Mouse (Mus musculus) left cerebral cortex, postnatal 4 days (tissue): ENCODE results near the gene Trim46. TPM values are rescaled to one million over a fixed set of nuclear protein-coding genes. Genes with fewer than 3 reads are reported as not detected.

Experiments
- DNase-seq: peaks from one replicate; pipeline ENCODE4 v3.0.0-alpha.2; 2022
- intact Hi-C: fragments of 180-260 bp; cut with DNase I; formaldehyde crosslinking; loops from one replicate; pipeline ENCODE4 v1.15.1; 2025
- total RNA-seq, 2 experiments: library from RNA; stranded (reverse); gene quantifications; 2 replicates each; pipeline ENCODE4 v1.2.3; 2021

Trim46 gene
- total RNA-seq, result 100 to 1,000 TPM; 128 to 133 TPM

DNA sequence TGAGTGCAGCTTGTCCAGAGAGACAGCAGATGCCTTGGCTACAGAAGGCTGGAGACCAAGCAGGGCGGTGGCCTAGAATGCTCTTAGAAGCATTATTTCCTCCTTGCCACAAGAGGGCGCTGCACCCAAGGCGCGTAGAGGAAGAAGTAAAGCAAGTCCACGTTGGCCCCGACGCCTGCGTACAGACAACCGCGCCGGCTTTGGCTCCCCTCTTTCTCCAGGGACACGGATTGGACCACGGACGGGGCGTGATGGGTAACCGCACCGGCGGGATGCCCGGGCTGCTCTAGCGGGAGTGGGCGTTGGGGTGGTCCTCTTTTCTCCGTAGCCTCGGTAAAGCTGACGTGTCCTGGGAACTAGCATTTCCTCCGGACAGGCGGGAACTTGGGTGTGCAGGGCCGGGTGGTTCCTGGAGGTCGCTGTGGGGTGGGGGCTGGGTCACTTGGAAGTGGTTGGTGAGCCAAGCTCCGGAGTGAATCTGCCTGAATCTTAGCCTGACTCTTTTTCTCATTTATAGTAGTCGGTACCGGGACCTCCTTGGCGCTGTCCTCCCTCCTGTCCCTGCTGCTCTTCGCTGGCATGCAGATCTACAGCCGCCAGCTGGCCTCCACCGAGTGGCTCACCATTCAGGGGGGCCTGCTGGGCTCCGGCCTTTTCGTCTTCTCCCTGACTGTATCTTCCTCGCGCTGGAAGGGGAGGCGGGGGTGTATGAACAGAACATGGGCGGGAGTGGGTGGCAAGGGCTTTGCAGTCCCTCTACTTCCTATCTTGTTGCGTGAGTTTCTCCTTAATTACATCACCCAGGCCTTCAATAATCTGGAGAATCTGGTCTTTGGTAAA is at the start of gene Trim46:
Gene Trim46, minus strand, starts transcription at position 49 of the 840 bp plus-strand sequence.
- intact Hi-C loops, result loop anchor here (5.0 kb wide), 1 partner anchor 36 kb away; the partner anchor contains the start of gene Efna1

DNA sequence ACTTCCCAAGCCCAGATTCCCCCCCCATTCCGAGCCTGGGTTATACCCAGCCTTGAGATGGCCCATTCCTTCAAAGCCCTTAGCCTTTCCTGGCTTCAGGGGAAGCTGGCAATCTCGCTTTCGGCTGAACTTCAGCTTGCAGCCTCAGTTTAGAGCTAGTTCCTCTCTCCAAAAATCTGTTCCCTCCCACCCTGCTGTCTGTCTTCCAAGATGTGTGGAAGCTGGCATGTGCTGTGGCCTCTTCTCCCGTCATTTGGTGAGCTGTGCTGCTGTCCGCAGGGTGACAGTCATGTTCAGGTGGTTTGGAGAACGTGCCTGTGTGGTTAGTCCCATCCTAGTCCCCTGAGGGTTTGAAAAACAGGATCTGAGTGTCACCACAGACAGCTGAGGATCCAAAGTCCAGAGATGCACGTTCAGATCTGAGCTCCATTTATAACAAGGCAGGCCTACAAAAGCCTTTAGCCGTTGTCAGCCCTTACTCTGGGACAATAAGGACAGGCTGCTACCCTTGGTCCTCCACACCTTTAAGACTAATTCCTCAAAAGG is 49.6 kb upstream of the Trim46 start:
- no peak for DNase-seq
- intact Hi-C loops, result no loop called here

More for the DNA sequence above, at the start of gene Trim46:
- peak; percentile 95 for DNase-seq

GRCm38 (mm10) chr3:89294195-89294594 is 48.1 kb upstream of the Trim46 start:
- intact Hi-C loops, result no loop called here
- DNase-seq, result no peak

- intact Hi-C loops, result no loop called here
- no peak for DNase-seq
These were observed 47.3 kb upstream of the Trim46 start for GRCm38 (mm10) chr3:89293247-89293918.

GRCm38 (mm10) chr3:89292303-89292702 is 46.2 kb upstream of the Trim46 start:
- no peak for DNase-seq
- intact Hi-C loops, result no loop called here

DNA sequence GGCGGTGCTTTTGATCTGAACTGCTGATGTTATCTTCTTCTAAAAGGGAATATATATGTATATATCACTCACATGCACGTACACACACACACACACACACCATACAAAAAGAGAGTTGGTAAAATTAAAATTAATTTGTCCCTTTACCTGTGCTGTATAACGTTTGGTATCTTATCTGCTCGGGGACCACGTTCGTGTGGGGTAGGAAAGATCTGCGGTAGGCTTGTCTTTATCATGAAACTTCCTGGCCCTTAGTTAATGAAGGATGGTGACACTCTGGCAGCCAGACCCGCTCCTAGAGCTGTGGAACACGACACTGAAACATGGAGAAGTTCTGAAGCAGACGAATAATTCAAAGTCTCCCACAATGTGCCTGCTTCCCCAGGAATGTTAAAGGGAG is 45.8 kb upstream of the Trim46 start:
- intact Hi-C loops, result no loop called here
- no peak for DNase-seq

GRCm38 (mm10) chr3:89288503-89288928 is 42.4 kb upstream of the Trim46 start:
- DNase-seq, result no peak
- intact Hi-C loops, result no loop called here

- intact Hi-C loops, result no loop called here
- no peak for DNase-seq
These were observed 41.2 kb upstream of the Trim46 start for GRCm38 (mm10) chr3:89287286-89287685.

GRCm38 (mm10) chr3:89285526-89285925 is 39.4 kb upstream of the Trim46 start:
- intact Hi-C loops, result no loop called here
- no peak for DNase-seq

DNA sequence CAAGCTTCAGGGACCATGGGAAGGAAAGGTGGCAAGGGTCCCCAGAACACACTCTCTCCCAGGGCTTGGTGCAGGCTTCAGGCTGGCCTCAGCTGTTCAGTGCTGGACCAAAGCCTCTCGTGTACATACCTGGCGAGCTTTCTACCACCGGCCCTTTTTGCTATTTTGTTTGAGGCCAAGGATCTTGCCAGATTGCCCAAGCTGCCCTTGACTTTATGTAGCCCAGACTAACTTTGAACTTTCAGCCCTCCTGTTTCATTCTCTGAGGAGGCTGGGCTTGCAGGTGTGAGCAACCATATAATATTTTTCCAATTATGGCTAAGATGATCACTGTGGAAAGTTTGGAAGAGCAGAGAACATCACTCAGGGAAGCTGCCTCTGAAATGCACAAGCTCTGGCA is 38.2 kb upstream of the Trim46 start:
- no peak for DNase-seq
- intact Hi-C loops, result loop anchor here (5.0 kb wide), 1 partner anchor 37 kb away; the partner anchor contains the start of genes Krtcap2 and Trim46

DNA sequence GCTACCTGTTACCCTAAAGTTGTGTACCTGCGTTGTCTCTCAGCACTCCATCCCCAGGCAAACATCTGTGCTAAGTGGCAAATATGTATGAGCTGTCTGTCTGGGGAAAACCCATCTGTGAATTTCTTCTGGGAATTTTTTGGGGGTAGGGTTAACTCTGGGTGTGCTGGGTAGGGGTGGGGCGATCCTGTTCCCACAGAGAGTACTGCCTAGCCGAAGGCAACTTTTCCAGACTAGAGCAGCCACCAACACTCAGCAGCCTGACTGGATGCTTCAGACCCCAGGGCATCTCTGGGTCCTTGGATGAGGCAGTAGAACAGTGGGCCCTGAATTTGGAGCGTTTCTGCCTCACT is 36.2 kb upstream of the Trim46 start:
- no peak for DNase-seq
- intact Hi-C loops, result loop anchor here (5.0 kb wide), 1 partner anchor 35 kb away; the partner anchor contains the start of genes Krtcap2 and Trim46

- intact Hi-C loops, result loop anchor here (5.0 kb wide), 1 partner anchor 34 kb away; the partner anchor contains the start of genes Krtcap2 and Trim46
- peak; percentile 86 for DNase-seq
These were observed 35.6 kb upstream of the Trim46 start for GRCm38 (mm10) chr3:89281579-89282290.

GRCm38 (mm10) chr3:89280606-89281511 is 34.8 kb upstream of the Trim46 start, which contains the start of gene Efna1:
Gene Efna1, minus strand, starts transcription at chr3:89281142.
- DNase-seq, result peak; percentile 55
- intact Hi-C loops, result loop anchor here (5.0 kb wide), 1 partner anchor 34 kb away; the partner anchor contains the start of genes Krtcap2 and Trim46

- intact Hi-C loops, result loop anchor here (5.0 kb wide), 1 partner anchor 33 kb away; the partner anchor contains the start of genes Krtcap2 and Trim46
- no peak for DNase-seq
These were observed 34.0 kb upstream of the Trim46 start for GRCm38 (mm10) chr3:89280050-89280605.

DNA sequence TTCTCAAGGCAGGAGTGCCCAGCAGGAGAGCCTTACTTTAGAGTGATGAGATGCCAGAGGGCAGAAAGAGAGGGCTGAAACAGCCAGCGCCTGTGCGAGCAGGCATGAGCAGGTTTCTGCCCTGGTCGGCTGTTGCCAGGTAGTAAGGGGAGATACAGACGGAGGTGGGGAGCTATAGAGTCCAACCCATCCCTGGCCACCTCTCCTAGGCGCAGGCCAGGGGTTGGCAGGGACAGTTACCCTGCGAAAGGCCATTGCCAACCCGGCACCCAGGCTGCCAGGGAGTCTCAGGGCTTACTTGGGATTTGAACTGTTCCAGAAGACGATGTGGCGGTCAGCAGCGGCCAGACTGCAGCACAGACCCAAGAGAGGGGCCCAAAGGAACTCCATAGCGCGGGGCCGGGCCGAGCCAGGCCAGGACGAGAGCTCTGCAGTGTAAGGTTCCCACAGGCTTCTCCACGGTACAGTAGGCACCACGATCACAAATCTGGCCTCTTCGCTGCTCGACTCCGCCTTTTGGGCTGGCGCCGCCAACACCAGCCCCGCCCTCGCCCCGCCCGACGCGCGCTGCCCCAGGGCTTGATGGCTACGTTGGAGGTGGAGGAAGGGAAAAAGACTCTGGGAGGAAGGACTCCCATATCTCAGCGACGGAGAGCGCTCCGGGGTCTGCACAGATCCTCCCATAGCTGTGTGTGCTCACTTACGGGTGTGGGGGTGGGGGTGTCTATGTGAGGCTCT is 33.2 kb upstream of the Trim46 start:
- intact Hi-C loops, result no loop called here
- peak; percentile 84 for DNase-seq

DNA sequence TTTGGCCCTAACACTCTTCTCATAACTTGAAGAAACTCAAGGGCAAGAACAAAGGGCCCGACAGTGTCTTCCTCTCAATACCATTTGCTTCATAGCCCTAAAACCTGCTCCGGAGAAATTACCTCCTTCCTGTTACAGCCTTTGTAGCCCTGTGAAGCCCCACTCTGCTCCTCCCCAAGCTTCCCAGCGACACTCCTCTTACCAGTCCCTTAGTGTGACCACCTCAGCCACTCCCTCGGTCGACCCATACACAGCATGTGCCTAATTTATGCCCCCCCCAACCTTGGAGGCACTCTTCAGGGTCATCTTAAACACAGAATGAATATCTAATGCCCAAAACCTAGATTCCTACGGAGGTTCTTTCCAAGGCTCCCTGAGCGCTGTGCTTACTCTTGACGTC is 32.5 kb upstream of the Trim46 start:
- intact Hi-C loops, result no loop called here
- DNase-seq, result no peak

DNA sequence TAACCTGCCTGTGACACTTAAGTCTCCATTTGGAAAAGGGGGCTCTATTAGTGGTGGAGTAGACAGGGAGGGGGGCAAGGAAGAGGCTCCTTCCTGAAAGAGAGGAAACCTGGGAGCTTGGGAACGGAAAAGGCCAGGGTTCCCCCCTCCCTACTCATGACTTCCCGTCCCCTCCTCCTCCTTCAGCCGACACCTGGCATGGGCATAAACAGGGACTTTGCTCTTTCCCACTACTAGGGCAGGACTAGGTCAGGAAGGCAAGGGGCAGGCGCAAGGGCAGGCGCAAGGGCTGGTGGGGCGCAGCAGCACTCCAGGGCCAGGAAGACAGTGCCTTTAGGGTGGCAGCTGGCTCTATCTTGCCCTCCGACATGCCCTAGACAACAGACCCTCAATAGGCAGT is 32.0 kb upstream of the Trim46 start:
- intact Hi-C loops, result no loop called here
- DNase-seq, result no peak

DNA sequence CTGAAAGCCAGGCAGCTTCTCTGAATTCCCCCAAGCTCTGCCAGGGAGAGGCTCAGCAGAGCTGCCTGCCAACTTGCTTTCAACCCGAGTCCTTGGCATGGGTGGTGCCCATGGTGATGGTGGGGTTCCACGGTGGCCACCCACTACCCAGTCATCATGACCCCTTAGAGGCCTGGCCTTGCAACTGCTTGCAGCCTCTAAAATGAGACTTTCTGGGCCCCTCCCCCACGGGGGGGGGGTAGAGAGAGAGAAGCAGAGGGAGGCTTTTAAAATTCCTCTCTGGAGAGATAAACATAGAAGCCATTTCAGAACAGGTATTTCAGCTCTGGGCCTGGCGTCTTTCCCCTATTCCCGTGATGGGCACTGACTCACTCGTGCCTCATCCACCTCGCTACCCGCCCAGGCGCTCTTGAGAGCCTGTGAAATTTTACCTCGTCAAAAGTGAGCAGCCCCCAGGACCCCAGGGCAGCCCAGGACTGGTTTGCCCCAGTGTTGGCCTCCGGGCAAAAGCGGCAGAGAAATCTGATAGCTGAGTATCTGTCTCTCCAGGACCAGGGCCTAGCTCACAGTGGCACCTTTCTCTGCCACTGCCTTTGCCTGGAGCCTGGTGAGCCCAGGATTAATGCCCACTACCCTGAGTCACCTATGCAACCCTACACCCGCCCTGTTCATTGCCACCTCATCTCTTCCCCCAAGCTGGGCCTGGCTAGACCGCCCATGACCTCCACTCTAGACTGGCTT is 31.3 kb upstream of the Trim46 start:
- intact Hi-C loops, result no loop called here
- DNase-seq, result no peak
